Mouse (Mus musculus): ENCODE data around the gene Igfn1. TPM values are rescaled to one million over a fixed set of nuclear protein-coding genes. Genes with fewer than 3 reads are reported as not detected.

The Igfn1 gene
- total and polyA plus RNA-seq, 3 experiments: not detected

DNA sequence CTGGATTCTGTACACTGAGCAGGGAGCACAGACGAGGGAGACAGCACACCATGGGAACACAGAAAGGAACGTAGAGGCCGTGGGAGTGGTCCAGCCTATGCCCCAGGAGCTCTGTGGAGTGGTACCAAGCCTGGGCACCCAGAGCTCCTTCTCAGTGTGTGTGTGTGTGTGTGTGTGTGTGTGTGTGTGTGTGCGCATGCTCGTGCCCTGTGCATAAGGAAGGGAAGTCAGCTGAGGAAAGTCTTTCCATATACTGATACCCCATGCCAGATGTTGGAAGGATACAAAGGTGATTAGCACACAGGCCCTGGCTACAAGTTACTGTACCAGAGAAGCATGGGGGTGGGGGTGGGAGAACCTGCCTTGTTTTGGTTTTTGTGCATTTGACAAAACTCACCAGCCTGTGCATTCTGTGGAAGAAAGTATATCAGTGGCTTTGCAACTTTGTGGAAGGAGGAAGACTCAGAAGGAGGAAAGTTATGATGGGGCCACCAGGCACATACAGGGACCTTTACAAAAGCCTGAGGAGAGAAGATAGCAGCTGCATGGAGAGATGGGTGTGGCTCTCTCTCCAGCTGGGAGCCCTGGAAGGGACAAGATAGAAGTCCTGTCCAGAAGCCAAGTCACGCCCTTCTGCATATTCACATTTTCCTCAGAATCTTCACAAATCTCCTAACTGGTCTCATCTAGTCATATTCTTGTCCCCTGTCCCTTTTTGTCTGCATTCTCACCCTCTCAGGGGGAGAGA is 64.7 kb downstream of the Igfn1 start:
- Histone ChIP-seq H3K4me3 (replicated peaks in 1 of 3; ENCODE audit: low read depth in 2 of 3, low read length in 2 of 3, poor library complexity in 1 of 3) (no peak overlapping the region), H3K4me1 (ENCODE audit: control insufficient read depth in 1 of 2, insufficient read depth in 2 of 2) (peaks cover 3 to 21% of the 10 kb centered on the region in 2 experiments), H3K27ac (ENCODE audit: insufficient read depth, low read depth) (no peak overlapping the region), H3K9ac (ENCODE audit: insufficient read depth, low read depth) (no peak overlapping the region), H3K79me2 (replicated peaks; ENCODE audit: control insufficient read depth, extremely low read depth, insufficient read depth, poor library complexity, severe bottlenecking) (no peaks in the 10 kb centered on the region), H3K9me3 (replicated peaks; ENCODE audit: low read length) (no peaks in the 10 kb centered on the region), H3K27me3 (replicated peaks) (peaks cover 57% of the 10 kb centered on the region), H3K4me2 (ENCODE audit: insufficient read depth, low read depth, poor library complexity, severe bottlenecking) (no peak overlapping the region), H3K36me3 (replicated peaks in 1 of 2; ENCODE audit: control insufficient read depth in 1 of 2, insufficient read depth in 1 of 2, low read length in 1 of 2) (no peaks in the 10 kb centered on the region)
- TF ChIP-seq POLR2A (IDR thresholded peaks at IDR 0.05; ENCODE audit: low read depth, low read length) (no peak), SMC3 (IDR thresholded peaks at IDR 0.05; ENCODE audit: low read depth, low read length) (no peak), ELF1 (IDR thresholded peaks at IDR 0.05; ENCODE audit: low read depth, low read length) (no peak), SIN3A (IDR thresholded peaks at IDR 0.05; ENCODE audit: low read length) (no peak), JUN (IDR thresholded peaks at IDR 0.05; ENCODE audit: insufficient read depth, low read depth, low read length) (no peak), MXI1 (IDR thresholded peaks at IDR 0.05; ENCODE audit: low read depth, low read length) (no peak), PAX5 (IDR thresholded peaks at IDR 0.05; ENCODE audit: low read length) (no peak), JUND (conservative IDR thresholded peaks at IDR 0.05; ENCODE audit: low read depth, low read length) (no peak), USF2 (conservative IDR thresholded peaks at IDR 0.05; ENCODE audit: low read depth, low read length) (no peak), MEF2A (IDR thresholded peaks at IDR 0.05; ENCODE audit: borderline replicate concordance, low read depth, low read length) (no peak), TCF12 (IDR thresholded peaks at IDR 0.05; ENCODE audit: low read depth, low read length) (no peak), NRF1 (IDR thresholded peaks at IDR 0.05; ENCODE audit: low read depth, low read length) (no peak), ZKSCAN1 (IDR thresholded peaks at IDR 0.05; ENCODE audit: borderline replicate concordance, low read depth, low read length) (no peak)
- no peak for DNase-seq (ENCODE audit: extremely low read depth)
- in situ Hi-C loops (cut with MboI; ENCODE audit: low pct_ligation_motif_present, low pct_unique_long_range_greater_than_20kb, low sequenced_read_pairs): no loop called here
- dilution Hi-C loops (cut with MboI; ENCODE audit: extremely low pct_ligation_motif_present, extremely low pct_unique_long_range_greater_than_20kb, low sequenced_read_pairs): no loop called here

DNA sequence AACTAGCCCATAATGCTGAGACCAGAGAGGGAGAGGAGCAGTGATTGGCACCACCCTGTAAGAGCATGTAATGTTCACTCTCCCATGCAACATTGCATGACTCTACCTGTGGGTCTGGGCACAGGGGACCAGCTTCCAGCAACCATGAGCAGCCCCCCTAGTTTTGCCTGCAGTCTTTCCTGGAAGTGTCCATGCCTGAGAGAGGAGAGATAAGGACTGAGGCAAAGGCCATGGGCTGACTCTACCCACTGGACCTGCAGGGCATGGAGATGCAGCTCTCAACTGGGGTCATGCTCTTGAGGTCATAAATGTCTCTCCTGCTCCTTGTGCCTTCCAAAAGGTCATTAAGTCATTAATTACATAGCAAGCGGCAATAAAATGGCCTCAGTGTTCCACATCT is 70.1 kb downstream of the Igfn1 start:
- Histone ChIP-seq H3K4me1 (ENCODE audit: control insufficient read depth in 1 of 2, insufficient read depth in 2 of 2) (peaks cover 0 to 21% of the 10 kb centered on the region in 2 experiments; a peak in 3 of 4 replicates), H3K4me2 (ENCODE audit: insufficient read depth, low read depth, poor library complexity, severe bottlenecking) (no peak overlapping the region), H3K9me3 (replicated peaks; ENCODE audit: low read length) (peaks cover 4% of the 10 kb centered on the region), H3K27me3 (replicated peaks) (peaks cover 49% of the 10 kb centered on the region), H3K4me3 (replicated peaks in 1 of 3; ENCODE audit: low read depth in 2 of 3, low read length in 2 of 3, poor library complexity in 1 of 3) (no peak overlapping the region), H3K79me2 (replicated peaks; ENCODE audit: control insufficient read depth, extremely low read depth, insufficient read depth, poor library complexity, severe bottlenecking) (no peaks in the 10 kb centered on the region), H3K9ac (ENCODE audit: insufficient read depth, low read depth) (no peak overlapping the region), H3K36me3 (replicated peaks in 1 of 2; ENCODE audit: control insufficient read depth in 1 of 2, insufficient read depth in 1 of 2, low read length in 1 of 2) (no peaks in the 10 kb centered on the region), H3K27ac (ENCODE audit: insufficient read depth, low read depth) (no peak overlapping the region)
- in situ Hi-C loops (cut with MboI; ENCODE audit: low pct_ligation_motif_present, low pct_unique_long_range_greater_than_20kb, low sequenced_read_pairs): no loop called here
- dilution Hi-C loops (cut with MboI; ENCODE audit: extremely low pct_ligation_motif_present, extremely low pct_unique_long_range_greater_than_20kb, low sequenced_read_pairs): no loop called here
- no peak for TF ChIP-seq PAX5 (IDR thresholded peaks at IDR 0.05; ENCODE audit: low read length)
- TF ChIP-seq RAD21 (IDR thresholded peaks at IDR 0.05; ENCODE audit: low read depth, low read length): no peak
- TF ChIP-seq ZKSCAN1 (IDR thresholded peaks at IDR 0.05; ENCODE audit: borderline replicate concordance, low read depth, low read length): no peak
- no peak for TF ChIP-seq NRF1 (IDR thresholded peaks at IDR 0.05; ENCODE audit: low read depth, low read length)
- no peak for TF ChIP-seq TCF12 (IDR thresholded peaks at IDR 0.05; ENCODE audit: low read depth, low read length)
- TF ChIP-seq IRF4 (IDR thresholded peaks at IDR 0.05; ENCODE audit: low read depth, low read length): no peak
- no peak for DNase-seq (ENCODE audit: extremely low read depth)

All from CH12.LX (cell line).